Mouse (Mus musculus) heart, embryonic 14.5 days (tissue): ENCODE measurements around the gene Gabbr2. TPM values are rescaled to one million over a fixed set of nuclear protein-coding genes. Genes with fewer than 3 reads are reported as not detected.

Experiments used
- ATAC-seq: fragments of 200-750 bp; cut with Nextera tagmentation; 2 replicates; pipeline ENCODE4 v1.8.0; 2017; ENCODE audit warnings: low read depth, moderate TSS enrichment; ENCODE audit not compliant: insufficient number of reproducible peaks, insufficient read depth, low FRiP score
- H3K27ac ChIP-seq, 2 experiments: fragments of 200-500 bp in 1 of 2; fragments of 300-500 bp in 1 of 2; sonication (generic) in 1 of 2; replicated peaks in 1 of 2; 2 replicates each; pipeline ENCODE4 v1.5.1; 2012 to 2014; ENCODE audit warnings: low read depth in 2 of 2, low read length in 2 of 2, control low read depth in 1 of 2, mild to moderate bottlenecking in 1 of 2, mixed read lengths in 1 of 2; ENCODE audit not compliant: control insufficient read depth in 1 of 2, insufficient read depth in 1 of 2
- H3K27me3 ChIP-seq: fragments of 300-500 bp; sonication (generic); 2 replicates; pipeline ENCODE4 v1.6.1; 2014; ENCODE audit warnings: mild to moderate bottlenecking, low read length, control low read depth; ENCODE audit not compliant: control insufficient read depth, insufficient read depth
- H3K36me3 ChIP-seq: fragments of 300-500 bp; sonication (generic); 2 replicates; pipeline ENCODE4 v1.6.1; 2014; ENCODE audit warnings: mild to moderate bottlenecking, control low read depth, low read length, mixed read lengths; ENCODE audit not compliant: control insufficient read depth, insufficient read depth
- H3K4me1 ChIP-seq, 2 experiments: fragments of 200-500 bp in 1 of 2; fragments of 300-500 bp in 1 of 2; sonication (generic) in 1 of 2; 2 replicates each; pipeline ENCODE4 v1.6.1; 2012 to 2014; ENCODE audit warnings: low read length in 2 of 2, control low read depth in 1 of 2, mixed read lengths in 1 of 2; ENCODE audit not compliant: control insufficient read depth in 2 of 2, insufficient read depth in 2 of 2
- H3K4me2 ChIP-seq: fragments of 300-500 bp; sonication (generic); 2 replicates; pipeline ENCODE4 v1.6.1; 2014; ENCODE audit warnings: mild to moderate bottlenecking, low read length
- H3K4me3 ChIP-seq, 2 experiments: fragments of 200-500 bp in 1 of 2; fragments of 300-500 bp in 1 of 2; sonication (generic) in 1 of 2; 2 replicates each; pipeline ENCODE4 v1.5.1; 2012 to 2014; ENCODE audit warnings: low read length in 2 of 2, mild to moderate bottlenecking in 2 of 2, control low read depth in 1 of 2, low read depth in 1 of 2, moderate library complexity in 1 of 2; ENCODE audit not compliant: control insufficient read depth in 1 of 2, insufficient read depth in 1 of 2
- H3K9ac ChIP-seq: fragments of 300-500 bp; sonication (generic); 2 replicates; pipeline ENCODE4 v1.6.1; 2014; ENCODE audit warnings: mild to moderate bottlenecking, low read length
- H3K9me3 ChIP-seq: fragments of 300-500 bp; sonication (generic); 2 replicates; pipeline ENCODE4 v1.6.1; 2016; ENCODE audit warnings: low read length, control low read depth; ENCODE audit not compliant: control insufficient read depth
- WGBS: fragments of 180-500 bp; shearing (Covaris S2); extraction: QIAGEN DNeasy Blood & Tissue Kit; methylation state at CpG from one replicate; pipeline ENCODE4 v1.1.7; 2014; 5-methylcytosine and 5-hydroxymethylcytosine counted together
- polyA plus RNA-seq: library from polyadenylated mRNA; unstranded; fragments of >200 nt; fragmentation: Nextera tagmentation; extraction: Ambion mirVana; gene quantifications from 2 replicates; pipeline ENCODE4 v1.2.1, GENCODE M21; 2014

Gabbr2 gene
- polyA plus RNA-seq, 1 experiment from 2014 or later, result 0.08 TPM

GRCm38 (mm10) chr4:47023949-47024348, 32.3 kb upstream of the Gabbr2 start:
- Histone ChIP-seq H3K9ac (no peak overlapping the region), H3K4me1 (peaks cover 5 to 10% of the 10 kb centered on the region in 2 experiments; a peak in 1 of 4 replicates), H3K9me3 (no peaks in the 10 kb centered on the region), H3K27ac (no peak overlapping the region), H3K36me3 (peaks cover 6% of the 10 kb centered on the region; the same call in 1 of the 2 replicates), H3K27me3 (no peaks in the 10 kb centered on the region; the same call in 1 of the 2 replicates), H3K4me3 (no peak overlapping the region), H3K4me2 (no peak overlapping the region)
- 67% methylated on average over 6 of the region's 6 CpGs for WGBS
- no peak for ATAC-seq

DNA sequence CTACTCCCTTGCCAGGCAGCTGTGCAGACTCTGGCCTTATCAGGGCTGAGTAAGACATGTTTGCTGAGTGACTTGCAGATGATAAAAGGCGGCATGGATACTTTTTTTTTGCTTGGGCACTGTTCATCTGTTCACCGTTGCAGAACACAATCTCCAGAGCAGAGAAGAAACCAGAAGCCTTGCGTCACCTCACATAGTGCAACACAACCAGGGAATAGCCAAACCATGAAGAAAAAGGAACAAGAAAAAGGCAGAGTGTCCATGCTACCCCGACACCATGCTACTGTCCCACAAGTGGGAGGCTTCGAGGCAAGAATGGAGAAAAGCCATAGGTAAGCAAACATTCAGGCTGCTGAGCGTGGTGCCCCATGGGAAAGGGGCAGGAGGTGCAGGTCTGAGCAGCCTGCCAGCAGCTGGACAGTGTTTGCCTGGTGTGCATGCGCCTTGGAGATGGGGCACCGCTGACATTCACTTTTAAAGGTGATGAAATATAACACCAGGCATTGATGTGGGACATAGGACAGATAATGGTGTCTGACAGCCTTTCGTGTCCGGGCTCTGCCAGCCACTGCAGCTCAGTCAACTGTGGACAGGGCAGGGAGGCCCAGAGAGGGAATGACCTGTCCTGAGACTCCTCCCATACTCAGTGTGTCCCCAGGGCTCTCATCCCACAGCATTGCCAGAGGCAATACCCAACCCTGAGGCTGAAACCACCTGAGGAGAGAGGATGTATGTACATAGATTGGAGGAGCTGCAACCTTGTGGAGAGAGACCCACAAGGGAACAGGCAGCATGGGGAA, 31.3 kb upstream of the Gabbr2 start:
- H3K4me3 ChIP-seq, result no peak overlapping the region
- H3K27me3 ChIP-seq, result no peaks in the 10 kb centered on the region; the same call in 1 of the 2 replicates
- H3K9ac ChIP-seq, result no peak overlapping the region
- no peak overlapping the region for H3K27ac ChIP-seq
- H3K4me2 ChIP-seq, result no peak overlapping the region
- H3K9me3 ChIP-seq, result no peaks in the 10 kb centered on the region
- peak; percentile 15; the same call in 1 of the 2 replicates for ATAC-seq
- WGBS, result 54% methylated on average over 10 of the region's 10 CpGs
- peaks cover 5 to 10% of the 10 kb centered on the region in 2 experiments; a peak in 1 of 4 replicates for H3K4me1 ChIP-seq
- H3K36me3 ChIP-seq, result peaks cover 6% of the 10 kb centered on the region; the same call in 1 of the 2 replicates

- Histone ChIP-seq H3K27ac (no peak overlapping the region), H3K9ac (no peak overlapping the region), H3K27me3 (no peaks in the 10 kb centered on the region; the same call in 1 of the 2 replicates), H3K4me2 (no peak overlapping the region), H3K36me3 (peaks cover 6% of the 10 kb centered on the region; the same call in 1 of the 2 replicates), H3K4me1 (peaks cover 5 to 10% of the 10 kb centered on the region in 2 experiments; a peak in 1 of 4 replicates), H3K4me3 (no peak overlapping the region), H3K9me3 (no peaks in the 10 kb centered on the region)
- WGBS, result 18% methylated on average over 5 of the region's 5 CpGs
- no peak for ATAC-seq
Observed at GRCm38 (mm10) chr4:47020563-47020962, 28.9 kb upstream of the Gabbr2 start.

DNA sequence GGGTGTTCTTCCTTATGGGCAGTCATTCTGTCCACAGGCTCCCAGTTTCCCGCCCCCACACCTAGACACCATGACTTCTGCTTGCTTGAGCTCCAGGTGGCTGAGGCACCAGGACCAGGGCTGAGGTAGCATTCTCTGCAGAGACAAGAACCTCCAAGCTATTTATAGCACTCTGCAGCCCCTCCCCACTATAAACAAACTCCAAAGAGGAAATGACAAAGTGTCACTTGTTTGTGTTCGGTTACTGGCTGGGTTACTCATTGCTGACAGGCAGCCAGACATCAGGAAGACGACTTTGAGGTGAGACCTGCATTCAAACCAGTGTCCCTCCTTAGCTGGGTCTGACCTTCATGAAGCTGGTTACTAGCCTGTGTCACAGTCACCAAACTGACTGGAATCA, 23.5 kb upstream of the Gabbr2 start:
- H3K4me1 ChIP-seq, result peaks cover 4 to 7% of the 10 kb centered on the region in 2 experiments; a peak in 3 of 4 replicates
- no peak overlapping the region for H3K4me2 ChIP-seq
- no peak overlapping the region for H3K4me3 ChIP-seq
- 17% methylated on average over 3 of the region's 3 CpGs for WGBS
- H3K9ac ChIP-seq, result no peak overlapping the region
- peaks cover 3% of the 10 kb centered on the region; the same call in 1 of the 2 replicates for H3K27me3 ChIP-seq
- H3K27ac ChIP-seq, result no peak overlapping the region
- ATAC-seq, result no peak
- H3K36me3 ChIP-seq, result peaks cover 6% of the 10 kb centered on the region; the same call in 1 of the 2 replicates
- H3K9me3 ChIP-seq, result no peaks in the 10 kb centered on the region

DNA sequence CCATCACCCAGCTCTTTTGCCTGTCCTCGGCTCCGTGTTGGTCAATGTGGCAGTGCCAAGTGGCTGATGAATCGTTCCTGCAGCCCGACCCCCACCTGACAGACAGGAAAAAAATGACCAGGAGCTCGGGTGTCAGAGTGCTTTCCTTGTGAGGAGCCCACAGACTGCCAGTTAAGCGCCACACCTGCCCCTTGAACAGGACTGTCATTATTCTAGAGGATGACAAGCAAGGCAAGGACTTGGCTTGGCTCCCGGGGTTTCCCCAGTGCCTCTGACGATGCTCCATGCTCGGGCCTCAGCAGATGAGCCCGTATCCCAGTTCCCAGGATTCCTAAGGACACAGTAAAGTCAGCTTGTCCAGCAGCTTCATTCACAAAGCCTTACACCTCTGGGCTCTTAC, 20.8 kb upstream of the Gabbr2 start:
- H3K4me3 ChIP-seq, result no peak overlapping the region
- H3K27me3 ChIP-seq, result peaks cover 14% of the 10 kb centered on the region
- ATAC-seq, result no peak
- H3K9me3 ChIP-seq, result no peaks in the 10 kb centered on the region
- WGBS, result 70% methylated on average over 10 of the region's 10 CpGs
- peaks cover 6% of the 10 kb centered on the region; the same call in 1 of the 2 replicates for H3K36me3 ChIP-seq
- H3K9ac ChIP-seq, result no peak overlapping the region
- peaks cover 4 to 7% of the 10 kb centered on the region in 2 experiments; a peak in 3 of 4 replicates for H3K4me1 ChIP-seq
- H3K27ac ChIP-seq, result no peak overlapping the region
- H3K4me2 ChIP-seq, result no peak overlapping the region

GRCm38 (mm10) chr4:47010400-47011231, 18.9 kb upstream of the Gabbr2 start:
- Histone ChIP-seq H3K27me3 (peaks cover 14% of the 10 kb centered on the region), H3K4me3 (no peak overlapping the region), H3K4me2 (peak overlapping the region; percentile 11; the same call in 1 of the 2 replicates), H3K9me3 (no peaks in the 10 kb centered on the region), H3K9ac (no peak overlapping the region), H3K4me1 (peaks cover 4 to 7% of the 10 kb centered on the region in 2 experiments; a peak in 3 of 4 replicates), H3K36me3 (no peaks in the 10 kb centered on the region), H3K27ac (no peak overlapping the region)
- 47% methylated on average over 12 of the region's 12 CpGs for WGBS
- ATAC-seq, result no peak

DNA sequence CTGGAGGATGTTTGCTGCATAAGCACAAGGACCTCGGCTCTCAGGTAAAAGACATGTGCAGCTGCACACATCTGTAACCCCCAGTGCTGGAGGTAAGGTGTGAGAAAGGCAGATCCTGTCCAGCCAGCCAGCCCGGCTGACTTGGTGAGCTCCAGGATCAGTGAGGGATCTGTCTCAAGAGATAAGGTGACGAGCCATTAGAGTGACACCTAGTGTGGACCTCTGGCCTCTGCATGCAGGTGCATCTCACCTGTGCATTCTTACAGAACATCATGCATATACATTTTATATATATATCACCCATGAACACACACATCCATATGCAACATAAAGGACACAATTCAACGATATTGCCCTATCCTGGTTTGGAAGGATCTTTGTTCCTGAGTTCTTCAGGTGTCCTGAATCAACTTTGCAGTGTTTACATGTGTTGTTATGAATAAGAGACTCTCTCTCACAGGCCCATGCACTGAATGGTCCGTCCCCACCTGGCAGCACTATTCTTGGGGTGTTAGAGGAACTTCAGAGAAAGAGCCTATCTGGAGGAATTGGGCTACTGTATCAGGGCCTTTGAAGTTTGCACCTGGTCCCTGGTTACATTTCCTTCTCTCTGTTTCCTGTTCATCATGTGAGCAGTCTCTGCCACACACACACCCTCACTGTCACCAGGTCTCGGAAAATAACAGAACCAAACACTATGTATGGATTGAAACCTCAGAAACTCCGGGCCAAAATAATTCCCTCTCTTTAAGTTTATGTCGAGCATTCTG, 9.1 kb upstream of the Gabbr2 start:
- Histone ChIP-seq H3K27me3 (peaks cover 39% of the 10 kb centered on the region), H3K27ac (no peak overlapping the region), H3K36me3 (no peaks in the 10 kb centered on the region), H3K4me3 (no peak overlapping the region), H3K4me1 (no peaks in the 10 kb centered on the region), H3K9me3 (no peaks in the 10 kb centered on the region), H3K9ac (no peak overlapping the region), H3K4me2 (no peak overlapping the region)
- WGBS, result 60% methylated on average over 8 of the region's 8 CpGs
- ATAC-seq, result no peak
